Mouse (Mus musculus): ENCODE measurements around the gene Pex3. TPM values are rescaled to one million over a fixed set of nuclear protein-coding genes. Genes with fewer than 3 reads are reported as not detected.
A peak's percentile ranks its signal among the peaks of the same experiment; 100 is the strongest.

The Pex3 gene
- polyA plus RNA-seq, 1 experiment from 2014 or later = 22.3 TPM

GRCm38 (mm10) chr10:13474568-13474955 lies 78.4 kb downstream of the Pex3 start:
- ATAC-seq (ENCODE audit: low FRiP score) = peak; percentile 49
- Histone ChIP-seq H3K36me3 (replicated peaks) (no peaks in the 10 kb centered on the region), H3K4me1 (peaks cover 10% of the 10 kb centered on the region), H3K4me3 (replicated peaks) (peak overlapping the region; percentile 68), H3K27me3 (peaks cover 48% of the 10 kb centered on the region), H3K9me3 (no peaks in the 10 kb centered on the region), H3K27ac (no peak overlapping the region), H3K9ac (peak overlapping the region; percentile 80), H3K4me2 (peak overlapping the region; percentile 99)
- WGBS = 6% methylated on average over 10 of the region's 10 CpGs

Other genes with a start within 250 kb of the Pex3 start
- gene Phactr2, start 78.7 kb downstream of the Pex3 start, polyA plus RNA-seq (2016; fragmentation: Nextera tagmentation; extraction: Ambion mirVana) = 12.4 TPM in 2 replicates
- 22.4 and 22.7 TPM in 2 replicates for gene Fuca2, start 53.6 kb downstream of the Pex3 start, polyA plus RNA-seq (2016; fragmentation: Nextera tagmentation; extraction: Ambion mirVana)
- gene Adat2, start 248 bp downstream of the Pex3 start, polyA plus RNA-seq (2016; fragmentation: Nextera tagmentation; extraction: Ambion mirVana) = 3.3 and 4.4 TPM in 2 replicates

Data from forebrain, embryonic 12.5 days (tissue).